Mouse (Mus musculus) liver, adult 2 months (tissue): ENCODE measurements around the gene Ggt6.

Source experiments
- CTCF ChIP-seq: fragments of 200-500 bp; IDR thresholded peaks from 2 replicates; pipeline ENCODE4 v1.5.1; 2011; ENCODE audit warnings: low read depth, low read length, control low read depth
- POLR2A ChIP-seq: fragments of 200-500 bp; IDR thresholded peaks from 2 replicates; pipeline ENCODE4 v1.6.1; 2011; ENCODE audit warnings: low read length, control low read depth; ENCODE audit not compliant: insufficient read depth; ENCODE audit errors: extremely low read depth

GRCm38 (mm10) chr11:72478228-72478627 is 42.9 kb downstream of the Ggt6 start:
- TF ChIP-seq POLR2A (no peak), CTCF (no peak)
